Mouse (Mus musculus) right cerebral cortex, postnatal 36 days (tissue): ENCODE measurements at regions not wholly inside any gene's neighbourhood (a gene's known extent, or its start where the extent isn't known, plus 50 kb on each side); places are given as distances from the start of the nearest gene placed in this dataset.

ENCODE experiments used
- DNase-seq, 2 experiments: peaks; one replicate each; pipeline ENCODE4 v3.0.0; 2022; ENCODE audit warnings: low spot score in 2 of 2, mixed read lengths in 1 of 2

- DNase-seq = peak; percentile 34 to 70
These were observed 183.6 kb upstream of the Foxn2 start for GRCm38 (mm10) chr17:88256599-88257544.

GRCm38 (mm10) chr17:88258361-88258796 lies 182.1 kb upstream of the Foxn2 start:
- DNase-seq = no peak

DNA sequence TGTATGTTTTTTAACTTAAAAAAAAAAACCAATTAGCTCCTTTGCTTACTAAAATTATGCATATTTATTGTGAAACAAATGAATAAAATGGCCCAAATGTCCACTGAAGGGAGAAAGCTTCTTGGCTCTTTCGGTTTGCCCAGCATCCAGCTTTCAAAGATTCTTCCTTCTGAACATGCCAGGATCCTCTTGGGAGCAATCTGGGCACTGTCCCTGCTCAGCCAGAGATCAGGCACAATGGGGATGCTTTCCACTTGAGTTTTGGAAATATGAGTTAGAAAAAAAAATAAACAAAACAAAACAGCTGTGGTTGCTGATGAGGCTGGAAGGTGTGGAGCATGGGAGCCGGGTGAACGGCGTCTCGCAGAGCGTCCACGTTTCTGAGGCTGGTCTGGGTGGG lies 180.3 kb upstream of the Foxn2 start:
- DNase-seq = no peak

DNA sequence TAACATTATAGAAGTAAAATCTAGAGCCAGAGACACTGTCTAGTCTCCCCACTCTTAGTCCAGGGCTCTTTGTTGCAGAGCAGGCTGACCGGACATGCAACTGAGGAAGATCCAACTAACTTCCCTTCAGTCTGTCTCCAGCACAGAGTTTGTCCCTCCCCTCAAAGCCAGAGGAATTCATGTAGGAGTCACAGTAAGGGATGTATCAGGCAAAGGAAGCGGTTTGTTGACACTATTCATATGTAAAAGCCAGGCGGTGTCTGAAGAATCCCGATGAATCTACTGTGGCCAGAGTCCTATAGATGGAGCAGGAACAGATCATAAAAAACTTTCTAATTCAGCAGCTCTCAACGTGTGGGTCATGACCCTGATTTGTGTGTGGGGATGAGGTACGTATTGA lies 179.7 kb upstream of the Foxn2 start:
- no peak for DNase-seq

DNA sequence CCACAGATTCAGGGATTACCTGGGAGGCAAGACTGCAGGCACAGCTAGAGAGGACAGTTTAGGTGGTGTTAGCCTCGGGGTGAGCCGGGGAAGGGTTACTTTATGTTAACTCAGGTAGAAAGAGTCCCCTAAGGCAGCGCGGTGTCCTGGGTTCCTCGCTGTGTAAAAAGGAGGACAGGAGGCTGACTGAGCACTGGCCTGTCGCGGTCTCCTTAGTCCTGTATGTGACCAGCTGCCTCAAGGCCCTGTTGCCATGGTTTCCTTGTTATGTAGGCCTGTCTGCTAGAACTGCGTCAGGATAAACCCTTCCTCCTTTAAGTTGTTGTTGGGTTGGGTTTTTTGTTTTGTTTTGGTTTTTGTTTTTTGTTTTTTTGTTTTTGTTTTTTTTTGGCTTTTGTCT lies 179.0 kb upstream of the Foxn2 start:
- DNase-seq = no peak

DNA sequence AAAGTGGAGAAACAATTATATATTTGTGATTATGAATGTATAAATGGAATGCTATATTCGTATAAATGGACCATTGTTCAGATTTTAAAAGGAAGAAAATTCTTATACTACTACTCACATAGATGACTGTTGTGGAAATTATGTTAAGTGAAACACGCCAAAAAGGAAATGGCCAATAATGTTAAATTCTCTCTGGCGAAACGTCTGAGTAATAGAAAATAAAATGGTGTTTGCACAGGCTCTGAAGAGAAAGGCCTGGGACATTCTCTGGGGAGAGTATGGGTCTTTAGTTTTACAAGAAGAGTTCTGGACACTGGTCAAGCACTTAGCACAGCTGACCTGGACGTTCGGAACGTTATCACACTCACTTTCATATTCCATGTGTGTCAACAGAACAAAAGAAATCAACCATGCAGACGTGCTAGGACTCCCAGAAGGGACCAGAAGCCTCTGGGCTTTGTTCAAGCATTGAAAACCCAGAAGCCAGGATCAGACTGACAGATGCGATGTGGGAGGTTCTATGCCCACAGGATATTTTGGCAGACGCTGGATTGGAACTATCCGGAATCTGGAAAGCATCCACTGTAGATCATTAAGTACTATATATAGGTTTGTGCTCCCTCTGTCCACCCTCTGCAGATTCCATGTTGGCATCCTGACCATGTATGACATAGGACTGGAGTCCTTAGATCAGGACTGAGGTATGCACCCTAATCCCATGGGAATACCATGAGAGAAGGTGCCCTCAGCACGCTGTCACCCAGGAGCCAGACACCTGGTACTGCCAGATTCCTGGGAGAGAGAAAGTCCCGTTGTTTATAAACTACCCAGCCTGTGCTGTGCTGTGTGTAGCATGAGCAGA lies 178.0 kb upstream of the Foxn2 start:
- DNase-seq = peak; percentile 44 to 73

- DNase-seq = no peak
These were observed 175.2 kb upstream of the Foxn2 start for GRCm38 (mm10) chr17:88265291-88265690.

DNA sequence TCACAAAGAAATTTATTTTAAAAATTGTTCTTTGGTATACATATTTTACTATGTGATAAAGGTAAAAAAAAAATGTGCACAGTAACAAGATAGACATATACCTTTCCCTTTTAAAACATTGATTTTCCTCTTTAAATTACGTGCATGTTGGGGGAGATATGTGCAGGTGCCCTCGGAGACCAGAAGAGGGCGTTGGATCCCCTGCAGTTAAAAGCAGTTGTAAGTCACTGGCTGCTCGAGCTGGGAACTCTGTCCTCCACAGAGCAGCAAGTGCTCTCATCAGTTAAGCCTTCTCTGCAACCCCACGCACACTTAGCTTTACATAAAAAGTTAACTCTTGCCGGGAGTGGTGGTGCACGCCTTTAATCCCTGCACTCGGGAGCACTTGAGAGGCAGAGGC lies 172.3 kb upstream of the Foxn2 start:
- DNase-seq = no peak

- DNase-seq = no peak
These were observed 171.7 kb upstream of the Foxn2 start for GRCm38 (mm10) chr17:88268802-88269201.

DNA sequence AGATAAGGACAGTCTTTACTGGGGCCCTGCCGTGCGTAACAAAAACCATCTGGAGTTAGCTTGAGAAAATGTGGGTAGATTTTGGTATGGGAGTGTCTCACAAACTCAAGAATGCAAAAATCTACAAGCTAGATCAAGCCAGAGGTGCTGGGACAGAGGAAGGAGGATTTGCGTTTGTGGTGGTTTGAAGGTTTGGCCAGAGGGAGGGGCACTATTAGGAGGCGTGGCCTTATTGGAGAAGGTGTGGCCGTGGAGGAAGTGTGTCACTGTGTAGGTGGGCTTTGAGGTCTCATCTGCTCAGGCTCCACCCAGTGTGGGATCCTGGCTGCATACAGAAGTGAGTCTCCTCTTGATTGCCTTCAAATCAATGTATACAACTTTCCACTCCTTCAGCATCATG lies 169.6 kb upstream of the Foxn2 start:
- no peak for DNase-seq

- DNase-seq = no peak
These were observed 168.3 kb upstream of the Foxn2 start for GRCm38 (mm10) chr17:88272161-88272560.

- DNase-seq = no peak
These were observed 167.0 kb upstream of the Foxn2 start for GRCm38 (mm10) chr17:88273520-88273919.

DNA sequence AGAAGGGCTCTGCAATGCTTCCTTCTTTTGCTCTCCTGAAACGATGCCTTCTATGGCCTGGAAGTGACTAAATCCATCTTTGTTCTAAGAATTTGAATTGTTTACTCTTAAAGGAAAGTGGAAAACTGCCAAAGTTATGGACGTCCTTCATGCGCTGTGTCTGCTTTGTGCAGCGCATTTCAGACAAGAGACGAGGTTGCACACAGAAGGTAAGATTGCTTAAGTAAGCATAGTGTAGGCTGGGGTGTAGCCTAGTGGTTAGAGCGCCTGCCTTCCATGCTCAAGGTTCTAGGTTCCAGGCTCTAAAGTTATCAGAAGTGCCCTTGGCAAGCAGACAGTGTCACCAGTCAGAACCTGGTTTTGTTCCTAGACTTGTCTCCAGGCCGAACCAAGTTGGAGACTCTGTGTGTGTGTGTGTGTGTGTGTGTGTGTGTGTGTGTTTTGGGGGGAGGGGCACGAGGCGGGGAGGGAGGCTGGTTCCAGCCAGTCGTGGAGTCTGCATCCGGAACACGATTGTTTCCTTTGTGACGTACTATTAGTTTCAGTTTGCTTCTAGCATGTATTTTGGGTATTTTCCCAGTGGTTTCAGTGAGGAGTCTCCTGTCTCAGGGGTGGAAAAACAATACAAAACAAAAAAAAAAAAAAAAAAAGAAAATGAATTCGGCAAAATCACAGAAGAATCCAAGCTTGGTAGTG lies 166.4 kb upstream of the Foxn2 start:
- peak in 1 of 2 experiments; percentile 16 for DNase-seq

- DNase-seq = peak; percentile 34 to 38
These were observed 165.6 kb upstream of the Foxn2 start for GRCm38 (mm10) chr17:88274720-88275433.

- DNase-seq = no peak
These were observed 160.9 kb upstream of the Foxn2 start for GRCm38 (mm10) chr17:88279656-88280055.

DNA sequence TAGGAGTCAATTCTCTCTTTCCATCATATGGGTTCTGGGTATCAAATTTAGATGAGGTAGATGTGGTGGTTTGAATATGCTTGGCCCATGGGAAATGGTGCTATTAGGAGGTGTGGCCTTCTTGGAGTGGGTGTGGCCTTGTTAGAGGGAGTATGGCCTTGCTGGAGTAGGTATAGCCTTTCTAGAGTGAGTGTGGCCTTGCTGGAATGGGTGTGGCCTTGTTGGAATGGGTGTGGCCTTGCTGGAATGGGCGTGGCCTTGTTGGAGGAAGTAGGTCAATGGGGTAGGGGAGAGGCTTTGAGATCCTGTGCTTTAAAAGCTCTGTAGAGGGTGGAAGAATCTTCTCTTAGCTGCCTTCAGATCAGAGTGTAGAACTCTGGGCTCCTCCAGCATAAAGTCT lies 157.8 kb upstream of the Foxn2 start:
- DNase-seq = no peak

- DNase-seq = no peak
These were observed 156.0 kb upstream of the Foxn2 start for GRCm38 (mm10) chr17:88284477-88284876.

- DNase-seq = no peak
These were observed 152.7 kb upstream of the Foxn2 start for GRCm38 (mm10) chr17:88287861-88288260.

DNA sequence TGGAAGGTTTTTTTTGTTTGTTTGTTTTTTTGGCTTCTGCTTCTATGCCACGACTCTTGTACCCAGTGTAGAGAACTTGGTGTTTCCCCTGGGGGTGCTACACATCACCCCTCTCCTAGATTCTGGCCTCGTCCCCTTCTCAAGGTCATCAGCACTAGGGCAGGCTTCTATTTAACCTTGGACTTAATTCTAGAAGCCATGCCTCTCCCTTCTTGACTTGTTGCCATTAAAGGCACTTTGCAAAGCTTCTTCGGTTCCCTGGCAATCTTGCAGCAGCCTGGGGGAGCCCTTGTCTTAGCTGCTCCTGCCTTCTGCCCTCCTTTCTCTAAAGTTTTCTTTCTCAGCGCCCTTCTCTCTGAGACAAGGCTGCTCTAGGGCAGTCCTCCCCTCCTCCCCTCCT lies 143.0 kb upstream of the Foxn2 start:
- no peak for DNase-seq

DNA sequence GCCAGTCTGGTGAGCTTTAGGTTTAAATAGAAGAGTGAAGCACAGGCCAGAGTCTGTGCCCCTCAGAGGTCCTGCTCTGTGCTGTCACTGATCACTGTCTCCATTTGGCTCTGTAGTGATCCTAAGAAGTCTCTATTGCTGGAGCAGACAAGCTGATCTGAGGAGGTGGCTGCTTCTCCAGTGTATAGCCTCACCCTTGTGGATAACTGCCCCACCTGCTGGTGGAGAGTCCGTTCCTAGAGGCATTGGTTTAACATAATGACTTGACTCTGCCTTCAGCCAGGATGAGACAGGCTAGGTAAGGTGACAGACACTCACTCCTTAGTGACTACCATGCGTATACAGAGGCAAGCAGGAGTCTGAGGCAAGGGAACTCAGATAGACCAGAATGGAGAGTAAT lies 136.5 kb upstream of the Foxn2 start:
- no peak for DNase-seq

- DNase-seq = no peak
These were observed 135.3 kb upstream of the Foxn2 start for GRCm38 (mm10) chr17:88305165-88305564.
